Mouse (Mus musculus) cerebellum, adult (tissue): ENCODE measurements around the gene Slc9a9.

ENCODE experiments used
- ATAC-seq: cut with Nextera tagmentation; 2 replicates; pipeline ENCODE4 v1.9.2; 2017; ENCODE audit warnings: mild to moderate bottlenecking, moderate library complexity, mixed read lengths; ENCODE audit not compliant: insufficient number of reproducible peaks, low FRiP score, low TSS enrichment

Gene Slc9a9

DNA sequence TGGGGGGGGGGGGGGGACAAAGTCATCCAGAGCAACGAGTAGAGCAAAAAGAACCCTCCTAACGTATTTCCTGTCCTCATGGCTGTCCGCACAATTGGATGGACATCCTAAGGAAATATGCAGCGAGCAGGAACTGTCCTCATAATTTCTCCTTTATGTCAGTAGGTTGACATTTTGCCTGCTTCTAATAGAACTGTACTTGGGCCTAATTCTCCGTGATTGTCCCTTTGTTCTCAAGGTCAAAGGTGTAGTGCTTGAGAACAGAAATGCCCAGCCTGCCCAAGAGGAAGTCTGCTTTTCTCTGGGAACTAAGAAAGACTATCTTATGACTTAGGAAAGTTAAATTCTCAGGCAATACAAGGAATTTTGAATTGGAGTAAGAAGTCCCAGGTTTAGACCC, 514.7 kb downstream of the Slc9a9 start:
- no peak for ATAC-seq

DNA sequence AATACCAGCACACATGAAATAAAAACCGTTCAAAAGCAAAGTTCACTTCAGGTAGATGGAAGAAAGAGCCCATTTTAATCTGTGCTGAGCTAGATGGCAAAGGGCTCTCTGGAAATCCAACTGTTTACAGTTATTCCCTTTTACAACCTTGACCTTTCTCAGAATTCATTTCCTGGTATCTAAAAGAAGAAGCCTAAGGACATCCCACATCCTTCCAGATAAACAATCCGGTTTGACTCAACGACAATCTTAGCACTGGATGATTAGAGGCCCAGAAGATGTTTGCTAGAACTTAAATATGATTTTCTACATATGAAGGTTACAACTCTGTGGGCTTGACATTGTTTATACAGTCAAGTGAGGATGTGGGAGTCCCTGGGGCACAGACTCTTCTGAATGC, 516.1 kb downstream of the Slc9a9 start:
- ATAC-seq: no peak

DNA sequence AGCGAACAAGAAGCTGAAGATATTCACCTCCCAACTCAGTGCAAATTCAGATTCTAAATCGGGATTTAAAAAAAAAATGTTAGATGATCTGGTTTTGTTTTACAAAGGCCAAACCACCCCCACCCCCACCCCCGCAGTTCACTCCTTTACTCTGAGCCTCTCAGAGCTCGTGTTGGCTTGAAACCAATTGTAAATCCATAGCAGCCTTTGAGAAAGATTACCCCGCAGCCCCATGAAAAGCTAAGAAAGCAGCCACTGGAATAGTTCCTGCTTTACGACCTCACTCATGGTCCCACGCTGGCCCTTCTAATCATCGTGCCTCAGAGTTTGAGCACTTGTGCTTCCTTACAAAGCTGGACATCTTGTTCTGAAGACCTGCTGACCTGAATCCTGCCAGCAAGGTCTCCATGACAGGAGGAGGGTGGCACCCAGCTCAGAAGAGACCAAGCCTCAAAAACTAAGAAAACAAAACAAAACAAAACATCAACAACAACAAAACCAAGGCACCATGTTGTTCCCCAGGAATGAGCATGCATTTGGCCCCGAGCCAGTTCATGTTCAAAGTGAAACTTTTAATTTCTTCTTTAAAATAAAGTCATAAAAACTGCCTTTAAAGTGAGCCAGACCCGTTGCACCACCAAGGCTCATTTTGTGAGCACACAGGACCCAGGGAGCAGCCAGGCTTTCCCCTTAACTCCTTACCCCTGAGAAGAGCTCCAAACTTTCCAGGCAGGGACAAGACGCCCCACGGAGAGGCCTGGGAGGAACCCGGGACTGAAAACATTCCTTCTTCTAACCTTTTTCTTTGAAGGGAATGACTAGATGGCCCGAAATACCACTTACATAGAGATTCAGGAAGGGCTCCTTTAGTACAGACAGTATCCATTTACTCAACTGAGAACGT, 516.9 kb downstream of the Slc9a9 start:
- ATAC-seq: no peak

DNA sequence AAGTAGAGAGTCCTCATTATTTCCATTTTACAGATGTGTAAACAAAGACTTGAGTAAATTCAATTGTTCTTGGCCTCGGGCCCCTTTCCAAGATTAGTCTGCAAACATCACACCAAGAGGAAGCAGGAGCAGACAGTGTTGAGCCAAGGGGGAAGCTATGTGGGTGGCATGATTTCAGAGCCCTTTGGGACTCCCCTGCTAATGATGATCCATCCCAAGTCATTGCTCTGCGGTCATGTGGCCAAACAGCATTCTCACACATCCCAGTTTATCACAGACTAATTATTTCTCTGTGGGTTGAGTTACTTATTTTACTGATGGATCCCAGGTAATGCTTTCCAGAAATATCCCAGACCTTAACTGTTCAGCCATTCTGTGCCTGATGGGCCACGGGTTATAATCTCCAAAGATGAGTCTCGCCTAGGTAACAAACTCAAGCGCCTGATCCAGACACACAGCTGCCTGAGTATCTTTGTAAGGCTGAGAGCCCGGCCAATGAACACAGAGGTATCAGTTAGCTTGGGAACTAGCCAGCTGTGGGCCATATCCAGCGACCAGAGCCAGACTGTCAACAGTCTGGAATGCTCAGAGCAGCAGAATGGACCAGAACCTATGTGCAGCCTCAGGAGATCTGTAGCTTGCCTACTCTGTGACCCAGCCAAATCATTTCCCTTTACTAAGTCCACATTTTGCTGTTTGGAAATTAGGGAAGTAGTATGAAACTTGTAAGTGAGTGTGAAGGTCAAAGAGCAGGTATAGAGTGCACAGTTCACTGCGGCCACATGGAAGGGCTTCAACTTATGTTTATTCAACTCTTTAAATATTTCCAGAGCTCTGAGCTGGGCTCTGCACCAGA, 518.9 kb downstream of the Slc9a9 start:
- ATAC-seq: no peak

DNA sequence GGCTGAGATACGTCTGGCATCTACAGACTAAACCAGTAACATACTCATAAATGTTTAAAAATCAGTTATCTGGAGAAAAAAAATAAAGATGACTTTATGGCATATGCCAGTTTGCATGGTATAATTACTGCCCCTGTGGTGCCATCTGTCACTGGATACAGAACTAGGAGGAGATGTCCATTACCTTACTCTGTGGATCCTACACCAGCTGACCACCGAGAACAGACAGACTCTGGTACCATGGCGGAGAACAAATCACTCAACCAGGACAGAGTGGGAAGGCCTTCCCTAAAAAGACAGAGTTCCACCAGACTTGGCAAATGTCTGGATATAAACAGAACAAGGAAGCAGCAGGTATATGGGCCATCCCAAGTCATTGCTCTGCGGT, 519.5 kb downstream of the Slc9a9 start:
- peak; percentile 69; the same call in 1 of the 2 replicates for ATAC-seq

DNA sequence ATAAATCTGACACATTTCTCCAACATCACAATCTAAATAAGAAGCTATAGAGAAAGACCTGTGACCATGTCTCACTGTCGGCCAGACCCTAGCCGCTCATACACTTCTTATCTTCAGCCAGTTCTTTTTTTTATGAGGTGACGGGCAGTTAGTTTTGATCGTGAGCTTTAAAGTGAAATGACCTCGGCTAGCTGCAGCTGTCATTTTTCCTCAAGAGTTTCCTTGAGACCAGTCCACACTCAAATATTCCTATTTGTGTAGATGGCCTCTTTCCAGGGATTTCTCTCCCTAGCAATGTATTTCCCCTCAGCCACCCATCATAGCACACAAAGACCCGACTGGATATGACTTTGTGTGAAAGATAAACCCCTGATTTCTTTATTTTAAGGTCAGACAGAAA, 521.7 kb downstream of the Slc9a9 start:
- no peak for ATAC-seq

DNA sequence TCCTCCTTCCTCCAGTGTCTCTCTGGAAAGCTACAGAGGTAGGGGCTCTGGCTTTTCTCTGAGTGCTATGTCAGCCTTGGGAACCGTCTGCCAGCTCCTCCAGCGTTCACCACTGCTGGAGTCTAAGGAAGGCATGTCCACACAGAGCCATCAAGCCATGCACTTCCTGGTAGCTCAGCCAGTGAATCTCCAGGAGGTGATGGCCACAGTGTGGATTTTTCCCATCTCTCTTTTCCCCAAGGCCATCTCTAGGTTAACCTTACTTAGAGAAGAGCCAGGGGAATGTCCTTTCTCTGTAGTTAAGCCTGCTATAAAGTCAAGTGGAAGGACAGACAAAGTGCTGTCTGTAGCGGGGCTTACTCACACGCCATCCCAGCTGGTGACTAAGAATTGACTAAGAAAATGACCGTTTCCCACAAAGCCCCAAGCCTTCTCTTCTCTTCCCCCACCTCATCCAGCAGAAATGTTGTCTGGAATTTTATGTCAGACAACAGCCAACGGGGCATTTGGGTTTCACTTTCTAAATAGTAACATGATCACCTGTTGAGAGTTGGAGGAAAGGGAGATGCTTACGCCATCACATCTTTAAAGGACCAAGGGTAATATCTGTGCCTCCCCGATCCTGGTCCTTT, 523.3 kb downstream of the Slc9a9 start:
- no peak for ATAC-seq

DNA sequence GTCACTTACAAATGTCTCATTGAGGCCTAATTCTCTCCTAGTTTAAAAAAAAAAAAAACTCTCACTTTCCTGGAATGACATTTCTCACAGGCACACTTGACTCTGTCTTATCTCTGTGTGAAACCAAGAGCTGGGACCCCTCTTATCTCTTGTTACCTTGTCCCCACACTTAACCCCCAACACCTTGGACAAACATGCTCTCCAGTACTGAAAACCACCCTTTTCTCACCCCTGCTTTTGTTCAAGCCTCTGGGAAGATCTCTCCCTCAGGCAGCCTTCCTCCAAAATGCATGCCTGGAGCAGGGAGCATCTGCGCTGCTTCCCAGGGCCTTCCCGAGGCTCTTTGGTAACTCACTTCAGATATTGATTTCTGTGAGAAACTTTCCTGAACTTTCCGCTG, 524.0 kb downstream of the Slc9a9 start:
- ATAC-seq: no peak

DNA sequence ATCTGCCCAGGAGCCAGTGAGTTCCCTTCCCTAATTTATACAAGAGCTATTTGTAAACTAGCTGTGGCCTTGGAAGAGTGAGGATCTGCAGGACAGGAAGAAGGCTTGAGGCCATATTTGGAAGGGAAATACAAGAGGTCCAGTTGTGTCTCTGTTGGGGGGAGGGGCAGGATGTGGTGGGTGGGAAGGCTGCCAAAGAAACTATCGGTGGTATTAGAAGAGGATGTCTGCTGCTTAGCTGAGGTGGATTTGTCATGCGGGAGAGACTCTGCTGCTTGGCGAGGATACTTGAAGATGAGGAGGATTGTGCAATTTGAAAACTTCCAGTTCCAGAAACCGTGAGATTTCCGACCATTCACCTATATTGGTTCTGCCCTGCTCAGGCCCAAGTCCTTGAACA, 524.4 kb downstream of the Slc9a9 start:
- no peak for ATAC-seq

DNA sequence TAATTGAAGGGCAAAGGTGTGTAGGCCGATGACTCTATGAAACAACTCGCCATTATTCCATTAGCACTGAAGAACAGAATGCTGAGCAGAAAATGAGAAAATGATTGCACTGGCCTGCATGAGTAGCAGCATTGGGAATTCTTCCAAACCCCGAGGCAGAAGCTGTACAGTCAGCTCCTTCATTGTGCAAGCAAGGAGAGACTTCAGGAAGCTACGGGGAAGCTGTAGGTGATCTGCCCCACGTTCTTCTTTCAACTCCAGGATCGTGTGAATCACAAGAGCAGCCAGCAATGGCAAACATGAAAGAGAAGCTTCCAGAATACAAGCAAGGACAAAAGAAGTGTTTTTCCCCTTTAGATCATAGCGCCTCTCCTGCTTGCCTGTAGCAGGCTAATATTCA, 538.0 kb downstream of the Slc9a9 start:
- no peak for ATAC-seq

DNA sequence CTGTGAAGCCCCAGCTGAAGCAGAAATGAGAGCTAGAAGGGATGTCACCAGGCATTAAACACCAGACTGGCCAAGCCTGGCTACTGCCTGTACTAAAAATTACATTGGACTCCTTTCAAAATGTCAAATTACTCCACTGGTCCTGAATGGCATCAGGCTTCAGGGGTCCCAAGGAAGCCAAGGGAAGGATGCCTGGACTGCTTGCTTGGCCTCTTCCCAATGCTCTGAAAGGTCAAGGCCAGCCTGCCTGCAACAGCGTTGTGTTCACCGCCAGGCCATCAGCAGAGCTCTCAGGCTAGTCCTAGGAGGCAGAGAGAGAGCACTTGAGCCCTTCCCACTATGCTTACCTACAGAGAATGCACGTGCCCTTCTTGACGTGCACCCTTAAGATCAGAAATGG, 539.0 kb downstream of the Slc9a9 start:
- ATAC-seq: peak; percentile 54

DNA sequence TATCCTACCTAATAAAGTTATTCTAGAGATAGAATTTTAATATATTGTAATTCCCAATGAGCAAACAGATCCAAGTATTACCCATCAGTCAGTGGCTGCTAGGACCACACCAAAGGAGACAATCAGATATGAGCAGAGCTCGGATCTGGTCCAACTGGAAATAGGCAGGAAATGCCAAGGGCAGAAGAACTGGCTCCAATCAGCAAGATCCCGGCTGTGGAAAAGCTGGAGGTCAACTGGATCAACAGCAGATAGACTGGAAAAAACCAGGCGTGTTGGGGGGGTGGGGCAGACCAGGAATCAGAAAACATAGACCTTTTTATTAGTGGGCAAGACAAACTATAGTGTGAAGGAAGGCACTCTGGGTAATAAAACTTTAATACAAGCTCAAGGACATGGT, 550.3 kb downstream of the Slc9a9 start:
- ATAC-seq: no peak

DNA sequence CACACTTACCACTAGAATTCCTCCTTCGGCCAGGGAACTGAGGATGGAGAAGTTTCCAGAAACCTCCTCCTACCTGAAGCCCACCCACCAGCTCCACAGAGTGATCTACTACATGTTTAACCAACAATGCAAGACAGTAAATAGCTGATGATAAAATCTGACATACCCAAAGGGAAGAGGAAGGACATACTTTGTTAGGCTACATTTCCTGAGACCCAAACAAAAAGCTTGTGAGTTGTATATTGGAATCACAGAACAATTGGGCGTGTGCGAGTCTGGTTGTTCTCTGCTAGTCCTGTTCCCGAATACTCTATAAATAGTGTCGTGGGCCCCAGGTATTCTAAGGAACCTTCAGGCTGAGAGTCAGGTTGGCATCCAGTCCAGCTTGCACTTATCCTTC, 551.6 kb downstream of the Slc9a9 start:
- ATAC-seq: no peak

DNA sequence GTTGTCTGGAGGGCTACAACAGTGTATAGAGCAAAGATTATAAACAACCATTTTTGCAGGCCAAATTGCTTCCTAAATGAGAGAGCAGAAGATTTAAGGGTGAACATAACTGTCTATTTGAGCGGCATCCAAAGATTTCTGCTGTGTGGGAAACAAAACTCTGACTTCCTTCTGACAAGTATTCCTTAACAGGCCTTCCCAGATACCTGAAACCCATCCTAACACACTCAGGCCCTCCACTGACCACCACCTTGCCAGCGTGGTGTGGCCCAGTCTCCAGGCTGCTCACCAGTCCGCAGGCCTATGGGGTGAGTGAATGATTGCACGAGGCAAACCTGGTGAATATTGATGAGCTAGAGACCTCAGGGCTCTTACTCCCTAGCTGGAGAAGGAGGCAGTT, 557.3 kb downstream of the Slc9a9 start:
- ATAC-seq: no peak

DNA sequence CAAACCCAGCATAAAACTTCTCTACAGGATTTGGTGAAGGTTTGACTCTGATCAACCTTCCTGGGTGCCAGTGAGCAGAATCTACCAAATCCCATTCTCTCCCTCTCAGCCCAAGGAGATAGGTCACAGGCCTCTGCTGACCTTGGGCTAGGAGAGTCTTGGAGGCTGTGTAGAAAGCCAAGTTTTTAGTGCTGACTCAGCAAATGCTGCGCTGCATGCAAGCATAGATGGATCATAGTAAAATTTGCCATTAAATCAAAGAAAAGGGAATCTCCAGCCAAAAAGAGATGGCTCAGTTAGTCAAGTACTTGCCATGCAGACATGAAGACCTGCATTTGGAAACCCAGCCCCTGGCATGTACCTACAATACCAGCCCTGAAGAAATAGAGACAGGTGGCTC, 558.4 kb downstream of the Slc9a9 start:
- ATAC-seq: no peak

DNA sequence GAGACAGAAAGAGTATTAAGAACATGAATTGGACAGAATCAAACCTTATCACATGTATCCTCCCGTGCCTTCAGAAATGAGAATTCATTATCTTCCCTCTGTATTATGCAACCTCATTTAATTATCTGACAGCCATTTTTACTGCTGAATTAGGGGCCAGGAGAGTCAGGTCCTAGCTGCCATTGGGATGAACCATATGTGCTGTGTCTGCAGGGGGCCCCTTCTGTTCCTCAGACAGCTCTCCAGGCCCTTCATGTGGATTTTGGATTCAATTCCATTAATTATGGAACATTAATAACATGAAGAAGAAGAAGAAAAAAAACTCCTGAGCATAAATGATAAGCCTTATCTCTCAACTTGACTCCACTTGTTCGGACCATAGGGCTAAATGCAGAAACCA, 559.4 kb downstream of the Slc9a9 start:
- ATAC-seq: peak; percentile 72; the same call in 1 of the 2 replicates

DNA sequence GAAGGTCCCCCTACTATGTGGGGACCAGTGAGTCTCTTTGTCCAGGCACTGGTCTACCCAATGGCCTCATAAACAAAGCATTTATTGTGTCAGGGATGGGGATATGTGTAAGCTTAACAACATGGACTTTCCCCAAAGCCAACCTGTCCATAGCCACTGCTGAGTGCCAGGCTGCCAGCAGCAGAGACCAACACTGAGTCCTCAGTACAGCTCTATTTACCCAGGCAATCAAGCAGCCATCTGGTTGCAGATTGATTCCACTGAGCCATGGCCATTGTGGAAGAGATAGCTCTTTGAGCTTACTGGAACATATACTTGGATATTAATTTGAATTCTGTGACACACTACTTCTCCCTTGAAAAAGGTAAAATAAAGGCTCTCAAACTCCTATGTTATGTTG, 570.2 kb downstream of the Slc9a9 start:
- peak; percentile 73 for ATAC-seq

DNA sequence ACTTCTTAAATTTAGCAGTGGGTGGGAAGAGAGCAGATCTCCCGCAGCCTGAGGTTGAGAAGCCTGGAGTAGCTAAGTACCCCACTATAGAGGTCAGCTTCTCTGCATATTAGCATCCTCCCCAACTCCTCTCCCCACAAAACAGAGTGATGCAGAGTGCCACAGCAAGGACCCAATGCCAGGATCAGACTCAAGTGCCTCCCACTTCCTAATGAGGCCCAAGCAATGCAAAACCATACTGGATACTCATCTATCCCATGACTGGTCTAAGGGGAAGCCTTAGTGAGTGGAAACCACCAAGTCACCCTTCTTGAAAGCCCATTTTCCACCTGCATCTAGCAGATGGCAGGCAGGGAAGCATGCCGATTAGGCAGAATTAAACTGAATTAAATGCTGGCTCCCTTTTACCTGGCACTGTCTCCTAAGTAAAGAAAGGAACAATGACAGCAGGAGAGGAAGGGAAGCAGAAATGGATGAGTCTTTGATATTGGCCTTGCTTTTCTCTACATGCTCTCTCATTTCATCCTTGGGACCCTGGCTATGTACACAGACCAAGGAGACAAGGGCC, 573.0 kb downstream of the Slc9a9 start:
- ATAC-seq: peak; percentile 56

DNA sequence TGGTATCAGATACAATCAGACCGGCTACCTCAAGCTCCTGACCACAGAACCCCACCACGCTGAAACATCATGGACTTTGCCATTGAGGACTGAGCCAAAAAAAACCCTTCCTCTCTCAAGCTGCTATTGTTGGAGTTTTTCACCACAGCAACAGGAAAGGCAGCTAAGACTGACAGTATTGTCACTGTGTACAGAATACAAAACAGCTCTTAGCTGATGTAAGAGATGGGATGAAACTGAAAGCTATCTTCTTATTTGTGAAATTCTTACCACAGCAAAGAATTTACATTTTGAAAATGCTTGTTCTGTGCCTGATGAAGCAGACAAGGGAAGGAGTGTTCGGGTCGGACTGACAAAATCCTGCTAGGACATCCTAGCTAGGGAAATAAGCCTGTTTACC, 584.5 kb downstream of the Slc9a9 start:
- ATAC-seq: no peak

DNA sequence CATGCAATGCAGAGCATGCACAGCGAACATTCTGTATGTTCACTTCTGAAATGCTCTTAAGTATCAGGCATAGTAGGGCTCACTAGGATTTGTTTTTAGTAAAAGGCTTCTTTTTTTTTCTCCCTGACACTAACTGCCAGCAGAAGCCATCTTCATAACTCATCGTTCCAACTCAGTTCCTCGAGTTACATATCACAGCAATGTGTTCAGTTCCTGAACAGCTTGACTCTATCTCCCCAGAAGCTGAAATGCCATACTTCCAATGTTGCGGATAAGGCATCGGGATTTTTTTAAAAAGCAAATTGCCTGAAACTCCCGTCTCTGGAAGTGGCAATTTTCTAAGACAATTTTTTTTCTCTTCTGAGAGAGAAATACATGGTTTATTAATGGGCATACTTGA, 586.1 kb downstream of the Slc9a9 start:
- ATAC-seq: no peak
